Mouse (Mus musculus): ENCODE results near the gene Gadd45b.

The Gadd45b gene

GRCm38 (mm10) chr10:80929299-80930226 is at the start of gene Gadd45b:
Gene Gadd45b (plus strand): TSS chr10:80930073.
- DNase-seq (ENCODE audit: low read depth, low spot score): peak; percentile 100

GRCm38 (mm10) chr10:80880131-80880641 is 49.7 kb upstream of the Gadd45b start:
- peak; percentile 63 for DNase-seq (ENCODE audit: low read depth, low spot score)

DNA sequence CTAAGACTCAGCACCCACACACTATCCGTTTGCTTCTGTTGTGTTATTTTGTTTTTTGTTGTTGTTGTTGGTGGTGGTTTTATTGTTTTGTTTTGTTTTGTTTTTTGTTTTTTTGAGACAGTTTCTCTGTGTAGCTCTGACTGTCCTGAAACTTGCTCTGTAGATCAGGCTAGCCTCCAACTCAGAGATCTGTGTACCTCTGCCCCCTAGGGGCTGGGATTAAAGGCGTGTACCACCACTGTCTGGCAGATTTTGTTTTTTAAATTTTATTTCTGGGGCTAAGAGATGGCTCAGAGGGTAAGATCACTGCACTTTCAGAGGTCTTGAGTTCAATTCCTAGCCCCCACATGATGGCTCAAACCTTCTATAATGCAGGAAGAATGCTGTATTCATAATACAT is 49.0 kb upstream of the Gadd45b start:
- DNase-seq (ENCODE audit: low read depth, low spot score): no peak

- peak; percentile 54 for DNase-seq (ENCODE audit: low read depth, low spot score)
These were observed 48.6 kb upstream of the Gadd45b start for GRCm38 (mm10) chr10:80881301-80881700.

DNA sequence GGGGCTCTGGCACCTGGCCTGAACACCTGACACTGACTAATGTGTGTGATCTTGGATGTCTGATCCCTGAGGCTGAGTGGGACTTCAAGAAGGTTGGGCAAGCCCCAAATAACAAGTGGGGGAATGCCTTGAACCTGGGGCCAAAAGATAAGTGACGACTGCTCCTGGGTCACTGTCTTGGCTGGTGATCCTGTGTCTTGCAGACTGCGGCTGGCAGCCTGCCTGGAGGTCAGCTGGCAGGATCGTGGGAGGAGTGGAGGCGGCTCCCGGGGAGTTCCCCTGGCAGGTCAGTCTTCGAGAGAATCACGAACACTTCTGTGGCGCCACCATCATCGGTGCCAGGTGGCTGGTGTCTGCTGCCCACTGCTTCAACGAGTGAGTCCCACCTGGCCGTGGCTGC is 42.7 kb upstream of the Gadd45b start:
- peak; percentile 62 for DNase-seq (ENCODE audit: low read depth, low spot score)

DNA sequence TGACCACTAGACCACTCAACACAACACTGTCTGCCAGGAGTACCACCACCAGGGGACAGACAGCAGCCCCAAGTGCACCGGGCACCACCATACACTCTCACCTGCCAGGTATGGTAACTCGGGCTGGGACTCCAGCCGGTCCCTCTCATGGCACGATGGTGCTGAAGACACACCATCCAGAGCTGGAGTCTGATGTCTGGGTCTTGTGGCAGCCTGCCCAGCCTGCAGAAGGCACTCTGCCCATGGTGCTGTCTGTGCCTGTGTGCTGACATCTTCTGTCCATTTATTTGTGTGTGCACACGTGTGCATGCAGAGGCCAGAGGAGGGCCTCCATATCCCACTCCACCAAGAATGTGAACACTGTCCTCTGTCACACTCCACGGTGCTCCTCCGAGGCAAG is 34.8 kb upstream of the Gadd45b start:
- no peak for DNase-seq (ENCODE audit: low read depth, low spot score)

DNA sequence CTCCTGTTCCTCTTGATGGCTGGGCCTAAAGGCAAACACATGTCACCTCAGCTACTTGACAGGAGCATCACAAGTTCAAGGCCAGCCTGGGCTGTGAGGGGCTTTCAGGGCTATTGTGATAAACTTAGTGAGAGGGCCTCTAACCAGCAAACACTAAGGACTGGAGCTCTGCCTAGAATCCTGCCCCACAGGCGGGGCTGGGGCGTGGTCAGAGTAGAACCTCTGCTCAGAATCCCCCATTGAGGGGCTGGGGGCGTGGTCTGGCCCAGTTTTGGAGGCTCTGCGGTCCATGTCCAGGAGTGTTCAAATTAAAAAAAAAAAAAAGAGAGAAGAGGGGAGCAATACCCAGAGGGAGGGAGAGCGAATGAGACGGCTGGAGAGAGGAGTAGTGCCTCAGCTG is 34.2 kb upstream of the Gadd45b start:
- no peak for DNase-seq (ENCODE audit: low read depth, low spot score)

- DNase-seq (ENCODE audit: low read depth, low spot score): no peak
These were observed 33.0 kb upstream of the Gadd45b start for GRCm38 (mm10) chr10:80896581-80897485.

- DNase-seq (ENCODE audit: low read depth, low spot score): no peak
These were observed 31.9 kb upstream of the Gadd45b start for GRCm38 (mm10) chr10:80897861-80898510.

- DNase-seq (ENCODE audit: low read depth, low spot score): no peak
These were observed 30.8 kb upstream of the Gadd45b start for GRCm38 (mm10) chr10:80899074-80899473.

GRCm38 (mm10) chr10:80899591-80900317 is 30.1 kb upstream of the Gadd45b start:
- DNase-seq (ENCODE audit: low read depth, low spot score): peak; percentile 21

DNA sequence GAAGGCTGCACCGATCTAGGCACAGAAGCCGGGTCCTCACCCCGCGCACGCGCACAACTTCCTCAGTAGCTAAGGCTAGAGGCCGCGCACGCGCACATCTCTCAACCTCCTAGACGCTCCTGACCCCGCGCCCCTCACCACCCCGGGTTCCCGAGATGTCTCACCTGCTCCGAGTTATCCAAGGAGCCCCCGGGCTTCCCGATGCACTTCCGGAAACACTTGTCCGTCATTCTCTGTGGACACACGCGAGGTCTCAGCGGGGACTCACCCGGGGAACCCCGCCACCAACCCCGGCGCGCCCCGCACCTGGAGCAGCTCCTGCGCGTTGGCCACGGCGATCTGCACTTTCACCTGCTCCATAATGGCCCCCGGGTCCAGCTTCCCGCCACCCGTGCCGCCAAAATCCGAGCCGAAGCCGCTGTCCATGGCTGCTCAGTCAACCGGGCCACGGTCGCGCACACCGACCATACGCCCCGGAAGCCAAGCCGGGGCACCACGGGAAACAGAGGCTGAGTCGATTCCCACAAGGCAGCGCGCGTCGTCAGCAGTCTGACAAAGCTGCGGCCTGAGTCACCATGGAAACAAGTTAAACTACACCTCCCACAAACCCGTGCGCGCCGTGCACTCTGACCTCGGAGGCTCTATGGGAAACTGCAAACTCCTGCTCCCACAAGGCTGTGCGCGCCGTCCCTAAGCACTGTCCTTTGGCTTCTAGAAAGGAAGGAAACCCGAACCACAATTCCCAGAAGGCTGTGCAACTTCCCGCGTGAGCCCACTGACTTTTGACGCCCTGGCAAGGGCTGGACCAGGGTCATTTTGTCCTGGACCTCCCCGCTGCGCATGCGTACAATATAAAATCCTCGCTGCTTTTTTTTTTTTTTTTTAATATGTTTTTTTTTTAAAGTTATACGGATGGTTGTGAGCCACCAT is 29.3 kb upstream of the Gadd45b start, which contains the start of gene Timm13:
Gene Timm13, minus strand, starts transcription at position 652 of the 930 bp plus-strand sequence.
- DNase-seq (ENCODE audit: low read depth, low spot score): peak; percentile 100

DNA sequence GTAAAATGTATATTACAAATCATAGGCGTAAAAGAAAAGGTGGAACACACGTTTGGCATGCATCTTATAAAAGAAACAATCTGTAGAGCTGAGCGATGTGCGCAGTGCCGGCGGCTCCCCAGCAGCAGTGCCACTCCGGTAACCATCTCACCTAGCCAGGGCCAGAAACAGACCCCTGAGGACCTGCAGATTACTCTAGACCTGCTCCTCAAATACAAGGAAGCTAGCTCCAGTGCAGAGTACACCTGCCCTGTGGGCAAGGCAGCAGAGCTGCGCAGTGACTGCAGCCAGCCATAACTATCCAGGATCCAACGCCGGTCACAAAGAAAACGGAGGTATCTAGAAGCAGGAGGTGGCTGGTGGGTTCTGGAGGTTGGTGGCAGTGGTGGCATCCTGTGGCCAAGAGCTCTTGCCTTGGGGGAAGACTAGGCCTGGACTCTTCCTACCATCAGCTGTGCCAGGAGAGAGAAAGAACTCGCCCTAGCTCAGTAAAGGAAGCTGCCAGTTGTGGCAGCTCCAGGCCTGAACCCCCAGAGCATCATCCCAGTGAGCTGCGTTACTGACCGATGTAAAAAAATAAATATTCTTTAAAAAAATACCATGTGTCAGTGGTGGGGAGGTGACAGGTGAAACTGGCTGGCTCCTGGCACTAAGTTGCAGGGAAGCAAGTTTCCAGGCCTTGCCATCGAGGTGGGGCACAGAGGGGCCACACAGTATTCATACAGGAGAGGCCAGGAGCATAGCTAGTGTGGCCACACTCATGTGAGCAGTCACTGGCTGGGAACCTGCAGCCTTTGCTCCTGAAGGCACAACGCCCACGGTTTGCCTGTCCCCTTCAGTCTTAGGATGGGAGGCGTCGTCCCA is 28.2 kb upstream of the Gadd45b start:
- no peak for DNase-seq (ENCODE audit: low read depth, low spot score)

- no peak for DNase-seq (ENCODE audit: low read depth, low spot score)
These were observed 27.5 kb upstream of the Gadd45b start for GRCm38 (mm10) chr10:80902273-80902940.

DNA sequence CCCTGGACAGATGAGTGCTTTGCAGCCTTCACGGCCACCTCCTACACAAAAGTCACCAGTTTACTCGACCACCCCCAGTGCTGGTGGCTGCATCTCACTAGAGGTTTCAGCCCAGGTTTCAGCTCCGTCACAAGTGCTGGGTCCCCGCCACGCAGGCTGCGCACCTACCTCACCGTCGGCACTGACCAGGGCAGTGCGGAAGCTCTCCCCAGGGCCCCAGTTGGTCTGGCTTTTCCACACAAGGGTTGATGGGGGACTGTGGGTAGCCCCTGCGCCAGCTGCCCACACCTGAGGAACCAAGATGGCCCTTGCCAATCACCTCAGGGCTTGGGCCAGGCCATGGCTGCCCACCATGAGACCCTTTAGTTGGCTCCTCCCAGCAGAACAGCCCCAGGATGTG is 26.6 kb upstream of the Gadd45b start:
- DNase-seq (ENCODE audit: low read depth, low spot score): no peak

DNA sequence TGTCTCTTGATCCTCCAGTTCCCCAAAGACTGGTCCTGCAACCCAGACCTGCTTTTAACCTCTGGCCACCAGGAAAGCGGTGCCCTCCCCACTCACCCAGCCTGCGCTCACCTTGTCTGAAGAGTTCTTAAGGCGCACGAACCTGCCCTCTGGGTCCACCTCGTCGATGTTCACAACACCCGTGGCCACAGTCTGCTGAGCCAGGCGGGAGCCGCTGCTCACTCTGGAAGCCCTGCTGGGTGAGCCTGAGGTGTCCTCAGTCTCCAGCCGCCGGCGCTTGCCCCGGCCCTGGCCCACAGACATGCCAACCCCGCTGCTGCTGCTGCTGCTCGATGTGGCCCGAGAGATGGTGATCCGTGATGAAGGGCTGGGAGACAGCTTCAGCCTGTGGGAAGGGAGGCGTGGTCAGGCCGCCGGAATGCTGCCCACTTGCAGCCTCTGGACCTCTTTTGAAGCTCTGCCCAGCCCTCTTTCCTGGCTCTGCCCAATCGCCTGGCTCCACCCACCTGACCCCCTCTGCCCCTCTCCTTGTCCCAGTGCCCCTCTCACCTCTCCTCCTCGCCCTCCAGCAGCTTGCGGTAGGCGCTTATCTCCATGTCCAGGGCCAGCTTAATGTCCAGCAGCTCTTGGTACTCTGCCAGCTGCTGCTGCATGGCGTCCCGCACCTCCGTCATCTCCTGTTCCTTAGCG is 25.7 kb upstream of the Gadd45b start:
- DNase-seq (ENCODE audit: low read depth, low spot score): no peak

GRCm38 (mm10) chr10:80904709-80905108 is 25.2 kb upstream of the Gadd45b start:
- DNase-seq (ENCODE audit: low read depth, low spot score): no peak
